Comparison of ENCODE assay signal across 19 mouse cellular contexts in genomic region chr11:71817341-71817740, GRCm38 (mm10).
DNase-seq lines count a peak whose midpoint lies in the region; ATAC-seq and TF ChIP-seq lines count a peak whose summit lies in the region.
"Had no signal": no experiment of that assay in that cellular context is flagged by ENCODE, and none has a peak within 500 bp of the region (broad histone marks: within the 10 kb centered on the region; RNA-seq: fewer than 3 reads in every experiment).

No protein-coding gene starts in this region.

- no peaks in the 10 kb centered on the region for H3K27me3 ChIP-seq in kidney, embryonic 14.5 days (ENCODE audit: control insufficient read depth, insufficient read depth, low read length)
- H3K27me3 ChIP-seq: embryonic facial prominence, embryonic 15.5 days; limb, embryonic 12.5 days; megakaryocyte, embryonic 14.5 days had no signal

- H3K4me3 ChIP-seq in gastrocnemius, adult 2 months = no peak overlapping the region
- no peak overlapping the region for H3K4me3 ChIP-seq in kidney, embryonic 14.5 days (ENCODE audit: low read length)
- H3K4me3 ChIP-seq: embryonic facial prominence, embryonic 15.5 days; forebrain, embryonic 10.5 days; hindbrain, embryonic 13.5 days; layer of hippocampus, adult 2 months; limb, embryonic 12.5 days; megakaryocyte, embryonic 14.5 days had no signal

- H3K36me3 ChIP-seq in kidney, embryonic 14.5 days (ENCODE audit: control insufficient read depth, insufficient read depth, low read length) = no peaks in the 10 kb centered on the region
- H3K36me3 ChIP-seq: embryonic facial prominence, embryonic 15.5 days; forebrain, embryonic 10.5 days; hindbrain, embryonic 13.5 days; limb, embryonic 12.5 days had no signal

- H3K9me3 ChIP-seq in kidney, embryonic 14.5 days (ENCODE audit: control insufficient read depth, low read length) = no peaks in the 10 kb centered on the region
- H3K9me3 ChIP-seq: embryonic facial prominence, embryonic 15.5 days; forebrain, embryonic 10.5 days; hindbrain, embryonic 13.5 days; limb, embryonic 12.5 days; megakaryocyte, embryonic 14.5 days had no signal

- H3K4me1 ChIP-seq in kidney, embryonic 14.5 days (ENCODE audit: control insufficient read depth, insufficient read depth, low read length) = no peaks in the 10 kb centered on the region
- H3K4me1 ChIP-seq: embryonic facial prominence, embryonic 15.5 days; limb, embryonic 12.5 days; megakaryocyte, embryonic 14.5 days had no signal

- no peak overlapping the region for H3K9ac ChIP-seq in kidney, embryonic 14.5 days (ENCODE audit: low read depth, low read length)
- H3K9ac ChIP-seq: embryonic facial prominence, embryonic 15.5 days; hindbrain, embryonic 13.5 days; limb, embryonic 12.5 days had no signal

- intact Hi-C loops in gastrocnemius, adult 2 months (cut with DNase I) = no loop called here
- intact Hi-C loops in gastrocnemius, postnatal 14 days (cut with DNase I; ENCODE audit: low total_unique reads) = no loop called here
- intact Hi-C loops in left cerebral cortex, postnatal 25 days (cut with DNase I) = no loop called here

- ATAC-seq in kidney, embryonic 14.5 days (ENCODE audit: low FRiP score, low TSS enrichment) = no peak
- ATAC-seq in activated CD4-positive, CD25-positive, alpha-beta regulatory T cell, adult 4 months = no peak

- TF ChIP-seq CTCF in gastrocnemius, adult 2 months (IDR thresholded peaks at IDR 0.05) = no peak

- no peak overlapping the region for H3K4me2 ChIP-seq in kidney, embryonic 14.5 days (replicated peaks; ENCODE audit: low read depth, low read length)
- H3K4me2 ChIP-seq: embryonic facial prominence, embryonic 15.5 days; hindbrain, embryonic 13.5 days; limb, embryonic 12.5 days had no signal

- 56% methylated on average over 4 of the region's 4 CpGs for WGBS in kidney, embryonic 14.5 days

- peak overlapping the region; percentile 73 for H3K27ac ChIP-seq in gastrocnemius, adult 2 months
- H3K27ac ChIP-seq in kidney, embryonic 14.5 days (ENCODE audit: low read depth, low read length) = no peak overlapping the region
- H3K27ac ChIP-seq: embryonic facial prominence, embryonic 15.5 days; forebrain, embryonic 10.5 days; hindbrain, embryonic 13.5 days; layer of hippocampus, adult 2 months; limb, embryonic 12.5 days had no signal

- DNase-seq in gastrocnemius, adult 2 months = no peak
- DNase-seq in gastrocnemius, postnatal 14 days = no peak
- DNase-seq in kidney, adult 8-10 months = peak; percentile 9 to 57
- peak; percentile 23 for DNase-seq in lung, postnatal 10 days
- DNase-seq in lung, postnatal 14 days = no peak
- DNase-seq in left cerebral cortex, postnatal 25 days (ENCODE audit: low spot score in 2 of 2) = no peak
- DNase-seq: cerebellum, adult 11 months; embryo, embryonic 11 days; gastrocnemius, postnatal 25 days; right cerebral cortex, adult 18-20 months; thymus, adult 18-20 months had no signal

Comparison
In these comparisons a context has a peak if more than half of its experiments do, and no peak if none do; other contexts are left out.
1. DNase-seq: peak in kidney, adult 8-10 months (2 of 2) and lung, postnatal 10 days (single experiment); none in gastrocnemius, adult 2 months (single experiment), gastrocnemius, postnatal 14 days (single experiment), lung, postnatal 14 days (single experiment) and left cerebral cortex, postnatal 25 days (0 of 2).